Mouse (Mus musculus) neural tube, embryonic 15.5 days (tissue): ENCODE data around the gene Cdh1. TPM values are rescaled to one million over a fixed set of nuclear protein-coding genes. Genes with fewer than 3 reads are reported as not detected.

ENCODE experiments used
- ATAC-seq: fragments of 200-750 bp; cut with Nextera tagmentation; 2 replicates; pipeline ENCODE4 v1.8.0; 2017; ENCODE audit warnings: mild to moderate bottlenecking, moderate TSS enrichment, moderate library complexity; ENCODE audit not compliant: low FRiP score
- H3K27ac ChIP-seq: fragments of 300-500 bp; sonication (generic); replicated peaks from 2 replicates; pipeline ENCODE4 v1.5.1; 2015; ENCODE audit warnings: mild to moderate bottlenecking, inconsistent platforms
- H3K27me3 ChIP-seq: fragments of 300-500 bp; sonication (generic); replicated peaks from 2 replicates; pipeline ENCODE4 v1.6.1; 2015; ENCODE audit warnings: inconsistent platforms
- H3K36me3 ChIP-seq: fragments of 300-500 bp; sonication (generic); 2 replicates; pipeline ENCODE4 v1.6.1; 2015; ENCODE audit warnings: inconsistent platforms
- H3K4me1 ChIP-seq: fragments of 300-500 bp; sonication (generic); 2 replicates; pipeline ENCODE4 v1.6.1; 2015; ENCODE audit warnings: inconsistent platforms
- H3K4me2 ChIP-seq: fragments of 300-500 bp; sonication (generic); 2 replicates; pipeline ENCODE4 v1.6.1; 2015; ENCODE audit warnings: inconsistent platforms, mild to moderate bottlenecking, moderate library complexity
- H3K4me3 ChIP-seq: fragments of 300-500 bp; sonication (generic); replicated peaks from 2 replicates; pipeline ENCODE4 v1.5.1; 2015; ENCODE audit warnings: mild to moderate bottlenecking, inconsistent platforms
- H3K9ac ChIP-seq: fragments of 300-500 bp; sonication (generic); replicated peaks from 2 replicates; pipeline ENCODE4 v1.6.1; 2015; ENCODE audit warnings: mild to moderate bottlenecking, inconsistent platforms
- H3K9me3 ChIP-seq: fragments of 300-500 bp; sonication (generic); replicated peaks from 2 replicates; pipeline ENCODE4 v1.6.1; 2016; ENCODE audit warnings: inconsistent platforms
- WGBS: fragments of 180-500 bp; shearing (Covaris S2); methylation state at CpG from one replicate; pipeline ENCODE4 v1.1.7; 2015; ENCODE audit warnings: mixed read lengths; 5-methylcytosine and 5-hydroxymethylcytosine counted together
- polyA plus RNA-seq: library from polyadenylated mRNA; unstranded; fragments of >200 nt; fragmentation: Nextera tagmentation; extraction: Ambion mirVana; gene quantifications from 2 replicates; pipeline ENCODE4 v1.2.1, GENCODE M21; 2015

Gene Cdh1
- polyA plus RNA-seq, 1 experiment from 2014 or later = 1.9 TPM

DNA sequence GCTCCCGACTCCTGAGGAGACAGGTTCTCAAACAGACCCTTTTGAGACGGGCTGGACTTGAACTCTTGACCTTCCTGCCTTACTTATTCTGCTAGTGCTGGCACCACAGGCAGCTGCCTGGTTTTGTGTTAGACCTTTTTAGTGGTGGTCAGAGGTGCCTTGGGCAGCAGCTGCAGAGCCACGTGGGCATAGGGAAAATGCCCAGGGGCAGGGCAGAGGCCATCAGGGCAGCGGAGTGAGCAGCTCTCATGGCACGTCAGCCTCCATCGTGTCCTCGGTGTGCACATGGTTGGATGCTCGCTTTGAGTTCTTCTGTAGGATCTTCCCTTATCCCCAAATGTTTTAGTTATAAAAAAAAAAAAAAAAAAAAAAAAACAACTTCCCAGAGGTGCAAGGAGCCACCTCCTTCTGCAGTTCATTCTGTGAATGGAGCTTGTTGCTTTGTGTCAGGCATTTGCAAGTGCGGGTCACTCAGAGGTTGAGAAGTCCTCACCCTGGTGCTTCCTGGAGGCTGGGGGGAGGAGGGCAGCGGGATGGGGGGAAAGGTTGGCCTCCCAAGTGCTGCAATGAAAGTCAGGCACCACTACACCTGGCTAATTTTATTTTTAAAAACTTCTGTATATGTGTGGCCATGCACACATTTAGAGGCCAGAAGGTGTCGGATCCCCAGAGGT is 25.3 kb downstream of the Cdh1 start:
- Histone ChIP-seq H3K4me2 (no peak overlapping the region), H3K27ac (no peak overlapping the region), H3K36me3 (no peaks in the 10 kb centered on the region), H3K27me3 (no peaks in the 10 kb centered on the region), H3K9me3 (no peaks in the 10 kb centered on the region), H3K4me3 (no peak overlapping the region), H3K4me1 (peaks cover 3% of the 10 kb centered on the region), H3K9ac (no peak overlapping the region)
- no peak for ATAC-seq
- WGBS = 79% methylated on average over 11 of the region's 11 CpGs

GRCm38 (mm10) chr8:106629456-106629855 is 26.3 kb downstream of the Cdh1 start:
- Histone ChIP-seq H3K9ac (no peak overlapping the region), H3K4me1 (peaks cover 3% of the 10 kb centered on the region), H3K27me3 (no peaks in the 10 kb centered on the region), H3K9me3 (no peaks in the 10 kb centered on the region), H3K27ac (no peak overlapping the region), H3K4me3 (no peak overlapping the region), H3K4me2 (no peak overlapping the region), H3K36me3 (no peaks in the 10 kb centered on the region)
- no peak for ATAC-seq
- WGBS = 74% methylated on average over 5 of the region's 5 CpGs

DNA sequence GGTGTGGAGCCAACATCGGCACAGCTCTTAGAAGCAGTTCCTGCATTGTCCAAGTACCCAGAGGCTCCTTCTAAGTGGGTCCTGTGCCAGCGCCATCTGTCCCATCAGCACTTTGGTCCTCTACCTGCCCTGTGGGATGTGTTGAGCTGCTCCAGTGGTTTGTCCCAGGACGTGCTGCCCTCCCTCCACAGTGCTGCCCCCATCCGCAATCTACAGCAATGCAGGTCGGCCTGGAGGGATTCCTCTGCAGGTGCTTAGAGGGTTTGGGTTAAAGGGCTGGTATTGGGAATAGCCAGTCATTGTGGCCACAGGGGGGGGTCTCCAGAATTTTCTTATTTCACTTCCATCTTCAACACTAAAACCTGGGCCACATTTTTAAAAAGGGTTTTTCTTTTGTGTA is 28.8 kb downstream of the Cdh1 start:
- H3K9me3 ChIP-seq = no peaks in the 10 kb centered on the region
- H3K27me3 ChIP-seq = no peaks in the 10 kb centered on the region
- H3K4me1 ChIP-seq = peaks cover 3% of the 10 kb centered on the region
- H3K4me2 ChIP-seq = no peak overlapping the region
- no peak overlapping the region for H3K27ac ChIP-seq
- WGBS = 54% methylated on average over 5 of the region's 5 CpGs
- no peaks in the 10 kb centered on the region for H3K36me3 ChIP-seq
- ATAC-seq = no peak
- H3K4me3 ChIP-seq = no peak overlapping the region
- H3K9ac ChIP-seq = no peak overlapping the region

DNA sequence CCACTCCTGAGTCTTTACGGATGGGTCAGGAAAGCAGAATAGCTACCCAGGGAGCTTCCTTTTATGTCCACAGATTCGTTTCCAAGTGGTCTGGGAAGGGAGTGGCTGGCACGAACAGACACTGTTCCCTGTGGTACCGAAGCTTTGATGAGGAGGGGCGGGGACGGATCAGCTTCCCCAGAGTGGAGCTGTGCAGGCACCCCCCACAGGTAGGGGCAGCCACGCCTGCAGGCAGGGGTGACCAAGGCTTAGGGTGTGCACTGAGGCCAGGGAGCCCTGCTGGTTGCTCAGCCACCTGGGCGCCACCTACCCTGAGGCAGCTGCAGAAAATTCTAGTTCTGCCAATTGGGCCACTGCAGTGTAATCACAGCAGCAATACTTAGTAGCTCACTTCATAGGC is 29.5 kb downstream of the Cdh1 start:
- 14% methylated on average over 8 of the region's 8 CpGs for WGBS
- Histone ChIP-seq H3K27ac (no peak overlapping the region), H3K27me3 (no peaks in the 10 kb centered on the region), H3K4me1 (peaks cover 3% of the 10 kb centered on the region), H3K9ac (no peak overlapping the region), H3K36me3 (no peaks in the 10 kb centered on the region), H3K4me3 (no peak overlapping the region), H3K9me3 (no peaks in the 10 kb centered on the region), H3K4me2 (no peak overlapping the region)
- no peak for ATAC-seq

GRCm38 (mm10) chr8:106633361-106634158 is 30.4 kb downstream of the Cdh1 start:
- H3K9ac ChIP-seq = no peak overlapping the region
- ATAC-seq = no peak
- no peak overlapping the region for H3K27ac ChIP-seq
- H3K4me2 ChIP-seq = no peak overlapping the region
- 73% methylated on average over 17 of the region's 17 CpGs for WGBS
- peaks cover 3% of the 10 kb centered on the region for H3K4me1 ChIP-seq
- no peaks in the 10 kb centered on the region for H3K27me3 ChIP-seq
- no peaks in the 10 kb centered on the region for H3K36me3 ChIP-seq
- H3K9me3 ChIP-seq = no peaks in the 10 kb centered on the region
- H3K4me3 ChIP-seq = no peak overlapping the region

GRCm38 (mm10) chr8:106635284-106635683 is 32.1 kb downstream of the Cdh1 start:
- peaks cover 3% of the 10 kb centered on the region for H3K4me1 ChIP-seq
- ATAC-seq = no peak
- no peak overlapping the region for H3K27ac ChIP-seq
- H3K9ac ChIP-seq = no peak overlapping the region
- H3K4me2 ChIP-seq = no peak overlapping the region
- H3K4me3 ChIP-seq = no peak overlapping the region
- H3K36me3 ChIP-seq = no peaks in the 10 kb centered on the region
- H3K27me3 ChIP-seq = no peaks in the 10 kb centered on the region
- no peaks in the 10 kb centered on the region for H3K9me3 ChIP-seq
- 35% methylated on average over 5 of the region's 5 CpGs for WGBS

- no peaks in the 10 kb centered on the region for H3K27me3 ChIP-seq
- no peak overlapping the region for H3K4me3 ChIP-seq
- no peaks in the 10 kb centered on the region for H3K9me3 ChIP-seq
- no peak overlapping the region for H3K9ac ChIP-seq
- no peak overlapping the region for H3K4me2 ChIP-seq
- peaks cover 3% of the 10 kb centered on the region for H3K4me1 ChIP-seq
- no peak overlapping the region for H3K27ac ChIP-seq
- no peak for ATAC-seq
- 65% methylated on average over 4 of the region's 4 CpGs for WGBS
- no peaks in the 10 kb centered on the region for H3K36me3 ChIP-seq
Measured at GRCm38 (mm10) chr8:106637446-106637845, 34.3 kb downstream of the Cdh1 start.

- Histone ChIP-seq H3K9ac (no peak overlapping the region), H3K27me3 (no peaks in the 10 kb centered on the region), H3K4me1 (no peaks in the 10 kb centered on the region), H3K27ac (no peak overlapping the region), H3K4me2 (no peak overlapping the region), H3K9me3 (no peaks in the 10 kb centered on the region), H3K4me3 (no peak overlapping the region), H3K36me3 (no peaks in the 10 kb centered on the region)
- ATAC-seq = no peak
- WGBS = 91% methylated on average over 7 of the region's 7 CpGs
Measured at GRCm38 (mm10) chr8:106638768-106639295, 35.7 kb downstream of the Cdh1 start.

DNA sequence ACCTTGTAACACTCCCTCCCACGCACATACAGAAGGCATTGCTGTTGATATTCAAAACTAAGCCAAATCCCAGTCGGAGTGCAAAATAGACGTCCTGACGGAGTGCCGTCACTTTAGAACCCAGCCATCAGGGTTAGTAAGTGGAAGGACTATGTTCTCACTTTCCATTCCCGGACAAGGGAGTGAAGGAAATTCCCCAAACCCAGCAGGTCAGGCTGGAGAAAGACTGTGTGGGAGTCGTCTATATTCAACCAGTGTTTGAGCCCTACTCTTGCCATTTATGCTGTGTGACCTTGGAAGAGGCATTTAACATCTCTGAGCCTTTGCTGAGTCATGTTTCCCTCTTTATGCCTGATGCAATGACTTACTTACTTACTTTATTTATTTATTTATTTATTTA is 37.1 kb downstream of the Cdh1 start:
- H3K4me1 ChIP-seq = no peaks in the 10 kb centered on the region
- H3K9me3 ChIP-seq = no peaks in the 10 kb centered on the region
- 91% methylated on average over 7 of the region's 7 CpGs for WGBS

GRCm38 (mm10) chr8:106640921-106641320 is 37.8 kb downstream of the Cdh1 start:
- no peaks in the 10 kb centered on the region for H3K27me3 ChIP-seq
- H3K4me2 ChIP-seq = no peak overlapping the region
- no peaks in the 10 kb centered on the region for H3K9me3 ChIP-seq
- 89% methylated on average over 5 of the region's 5 CpGs for WGBS
- H3K36me3 ChIP-seq = no peaks in the 10 kb centered on the region
- no peak overlapping the region for H3K27ac ChIP-seq
- ATAC-seq = no peak
- H3K4me3 ChIP-seq = no peak overlapping the region
- no peaks in the 10 kb centered on the region for H3K4me1 ChIP-seq
- no peak overlapping the region for H3K9ac ChIP-seq

More for the DNA sequence above, 37.1 kb downstream of the Cdh1 start:
- H3K4me2 ChIP-seq = no peak overlapping the region
- H3K4me3 ChIP-seq = no peak overlapping the region
- no peak overlapping the region for H3K9ac ChIP-seq
- ATAC-seq = no peak
- H3K27ac ChIP-seq = no peak overlapping the region
- no peaks in the 10 kb centered on the region for H3K36me3 ChIP-seq
- no peaks in the 10 kb centered on the region for H3K27me3 ChIP-seq

GRCm38 (mm10) chr8:106642172-106642571 is 39.0 kb downstream of the Cdh1 start:
- no peaks in the 10 kb centered on the region for H3K36me3 ChIP-seq
- H3K9me3 ChIP-seq = no peaks in the 10 kb centered on the region
- WGBS = 65% methylated on average over 2 of the region's 2 CpGs
- H3K9ac ChIP-seq = no peak overlapping the region
- no peak overlapping the region for H3K4me3 ChIP-seq
- no peak for ATAC-seq
- H3K4me2 ChIP-seq = no peak overlapping the region
- H3K27me3 ChIP-seq = no peaks in the 10 kb centered on the region
- no peaks in the 10 kb centered on the region for H3K4me1 ChIP-seq
- H3K27ac ChIP-seq = no peak overlapping the region

DNA sequence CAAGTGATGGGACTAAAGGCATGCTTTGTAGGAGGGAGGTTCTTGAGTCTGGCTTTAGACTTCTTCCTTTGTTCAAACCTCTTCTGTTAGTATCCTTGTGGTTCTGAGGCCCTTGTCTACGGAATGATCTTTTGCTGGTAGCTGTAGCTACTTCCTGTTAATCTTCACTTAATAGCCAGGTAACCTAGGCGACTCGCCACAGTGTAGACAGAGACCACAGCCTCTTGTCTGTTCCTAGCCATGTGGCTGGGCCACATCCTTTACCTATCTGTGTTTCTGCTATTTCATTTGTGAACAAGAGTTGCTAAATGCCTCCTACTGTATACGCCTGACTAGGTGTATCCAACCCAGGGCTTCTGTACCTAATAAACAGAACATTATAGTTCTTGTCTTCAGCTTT is 39.9 kb downstream of the Cdh1 start:
- H3K9me3 ChIP-seq = no peaks in the 10 kb centered on the region
- no peaks in the 10 kb centered on the region for H3K27me3 ChIP-seq
- H3K9ac ChIP-seq = no peak overlapping the region
- H3K27ac ChIP-seq = no peak overlapping the region
- no peak overlapping the region for H3K4me3 ChIP-seq
- ATAC-seq = no peak
- no peaks in the 10 kb centered on the region for H3K36me3 ChIP-seq
- H3K4me1 ChIP-seq = no peaks in the 10 kb centered on the region
- WGBS = 89% methylated on average over 4 of the region's 4 CpGs
- H3K4me2 ChIP-seq = no peak overlapping the region
